Mouse (Mus musculus) thymus, adult 2 months (tissue): ENCODE measurements at regions not wholly inside any gene's neighbourhood (a gene's known extent, or its start where the extent isn't known, plus 50 kb on each side); places are given as distances from the start of the nearest gene placed in this dataset.

Experiments
- CTCF ChIP-seq: fragments of 200-500 bp; IDR thresholded peaks from 2 replicates; pipeline ENCODE4 v1.5.1; 2012; ENCODE audit warnings: mild to moderate bottlenecking, control low read depth, low read length, moderate library complexity, borderline replicate concordance; ENCODE audit not compliant: control insufficient read depth, poor library complexity, insufficient read depth; ENCODE audit errors: extremely low read depth
- POLR2A ChIP-seq: fragments of 200-500 bp; IDR thresholded peaks from 2 replicates; pipeline ENCODE4 v1.6.1; 2012; ENCODE audit warnings: mild to moderate bottlenecking, low read length, control low read depth, moderate library complexity; ENCODE audit not compliant: control insufficient read depth, poor library complexity, insufficient read depth; ENCODE audit errors: extremely low read depth

DNA sequence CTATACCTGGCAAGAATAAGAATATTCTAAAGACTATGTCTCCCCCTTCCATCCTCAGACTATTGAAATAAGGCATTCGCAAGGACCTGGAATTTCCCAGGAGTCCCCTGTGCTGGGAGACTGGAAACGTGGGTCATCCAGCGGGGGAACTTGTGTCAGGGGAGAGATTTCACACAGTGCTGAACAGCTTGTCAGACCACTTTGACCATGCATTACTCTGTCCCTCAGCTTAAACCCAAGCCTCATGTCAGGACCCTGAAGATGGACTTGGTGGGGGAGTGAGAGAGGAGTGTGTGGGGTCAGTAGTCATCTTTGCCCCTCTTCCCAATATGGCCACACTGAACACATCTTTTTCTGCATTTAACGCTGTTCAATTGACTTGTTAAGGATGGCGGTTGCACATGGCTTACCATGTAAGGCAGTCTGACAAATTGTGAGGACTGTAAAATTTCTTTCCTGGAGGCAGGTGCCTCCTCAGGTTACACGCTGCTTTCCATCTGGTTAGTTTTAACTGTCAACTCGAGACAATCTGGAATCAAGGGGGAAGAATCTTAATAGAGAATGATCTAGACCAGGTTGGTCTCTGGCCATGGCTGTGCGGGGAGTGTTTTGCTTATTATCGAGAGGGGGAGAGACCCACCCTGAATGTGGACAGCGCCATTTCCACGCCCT, 56.2 kb upstream of the Ralgapa2 start:
- no peak for TF ChIP-seq CTCF
- TF ChIP-seq POLR2A, result no peak
